Mouse (Mus musculus) forebrain, embryonic 11.5 days (tissue): ENCODE results near the gene St3gal4. TPM values are rescaled to one million over a fixed set of nuclear protein-coding genes. Genes with fewer than 3 reads are reported as not detected.

Source experiments
- ATAC-seq: fragments of 200-750 bp; cut with Nextera tagmentation; replicated peaks from 2 replicates; pipeline ENCODE4 v1.8.0; 2017; ENCODE audit warnings: moderate TSS enrichment; ENCODE audit not compliant: low FRiP score
- DNase-seq: peaks from one replicate; pipeline ENCODE4 v3.0.0-alpha.2; 2017; ENCODE audit warnings: low spot score
- H3K27ac ChIP-seq: fragments of 300-500 bp; sonication (generic); 2 replicates; pipeline ENCODE4 v1.5.1; 2014; ENCODE audit warnings: low read depth, low read length
- H3K27me3 ChIP-seq: fragments of 300-500 bp; sonication (generic); 2 replicates; pipeline ENCODE4 v1.6.1; 2014; ENCODE audit warnings: mild to moderate bottlenecking, low read length, mixed read lengths; ENCODE audit not compliant: control insufficient read depth, insufficient read depth
- H3K36me3 ChIP-seq: fragments of 300-500 bp; sonication (generic); 2 replicates; pipeline ENCODE4 v1.6.1; 2014; ENCODE audit warnings: mild to moderate bottlenecking, low read length, moderate library complexity, mixed read lengths; ENCODE audit not compliant: control insufficient read depth, insufficient read depth
- H3K4me1 ChIP-seq: fragments of 300-500 bp; sonication (generic); replicated peaks from 2 replicates; pipeline ENCODE4 v1.6.1; 2014; ENCODE audit warnings: low read length, mixed read lengths; ENCODE audit not compliant: control insufficient read depth, insufficient read depth
- H3K4me2 ChIP-seq: fragments of 300-500 bp; sonication (generic); 2 replicates; pipeline ENCODE4 v1.6.1; 2014; ENCODE audit warnings: low read depth, mild to moderate bottlenecking, low read length, moderate library complexity, mixed read lengths; ENCODE audit not compliant: severe bottlenecking
- H3K4me3 ChIP-seq: fragments of 300-500 bp; sonication (generic); 2 replicates; pipeline ENCODE4 v1.5.1; 2014; ENCODE audit warnings: low read depth, low read length
- H3K9ac ChIP-seq: fragments of 300-500 bp; sonication (generic); 2 replicates; pipeline ENCODE4 v1.6.1; 2014; ENCODE audit warnings: low read length
- H3K9me3 ChIP-seq: fragments of 300-500 bp; sonication (generic); 2 replicates; pipeline ENCODE4 v1.6.1; 2016; ENCODE audit warnings: low read length, mixed read lengths; ENCODE audit not compliant: control insufficient read depth
- WGBS: fragments of 180-500 bp; shearing (Covaris S2); extraction: QIAGEN DNeasy Blood & Tissue Kit; methylation state at CpG from one replicate; pipeline ENCODE4 v1.1.7; 2014; 5-methylcytosine and 5-hydroxymethylcytosine counted together
- polyA plus RNA-seq: library from polyadenylated mRNA; unstranded; fragments of >200 nt; fragmentation: Nextera tagmentation; extraction: Ambion mirVana; gene quantifications from 2 replicates; pipeline ENCODE4 v1.2.1, GENCODE M21; 2014

The St3gal4 gene
- polyA plus RNA-seq, 1 experiment from 2014 or later = 14.4 TPM

- Histone ChIP-seq H3K4me2 (no peak overlapping the region), H3K27ac (no peak overlapping the region), H3K4me1 (peaks cover 14% of the 10 kb centered on the region; the same call in 1 of the 2 replicates), H3K27me3 (no peaks in the 10 kb centered on the region), H3K9me3 (no peaks in the 10 kb centered on the region), H3K4me3 (no peak overlapping the region), H3K36me3 (no peaks in the 10 kb centered on the region; the same call in 1 of the 2 replicates), H3K9ac (no peak overlapping the region)
- WGBS = 33% methylated on average over 7 of the region's 7 CpGs
- DNase-seq (no peak), ATAC-seq (peak; percentile 15; the same call in 1 of the 2 replicates)
These were observed 75.4 kb downstream of the St3gal4 start for GRCm38 (mm10) chr9:35043619-35044018.

- no peak overlapping the region for H3K4me2 ChIP-seq
- 66% methylated on average over 5 of the region's 5 CpGs for WGBS
- no peak overlapping the region for H3K4me3 ChIP-seq
- H3K27ac ChIP-seq = no peak overlapping the region
- no peaks in the 10 kb centered on the region for H3K27me3 ChIP-seq
- H3K36me3 ChIP-seq = no peaks in the 10 kb centered on the region
- no peak overlapping the region for H3K9ac ChIP-seq
- no peaks in the 10 kb centered on the region for H3K9me3 ChIP-seq
- peaks cover 14% of the 10 kb centered on the region; the same call in 1 of the 2 replicates for H3K4me1 ChIP-seq
- DNase-seq = peak; percentile 24
- no peak for ATAC-seq
These were observed 77.6 kb downstream of the St3gal4 start for GRCm38 (mm10) chr9:35041493-35041892.

GRCm38 (mm10) chr9:35039846-35040245, 79.2 kb downstream of the St3gal4 start:
- no peak overlapping the region for H3K9ac ChIP-seq
- no peaks in the 10 kb centered on the region for H3K27me3 ChIP-seq
- DNase-seq (no peak), ATAC-seq (no peak)
- H3K4me2 ChIP-seq = no peak overlapping the region
- no peak overlapping the region for H3K27ac ChIP-seq
- H3K4me3 ChIP-seq = no peak overlapping the region
- no peaks in the 10 kb centered on the region for H3K36me3 ChIP-seq
- peaks cover 12% of the 10 kb centered on the region; the same call in 1 of the 2 replicates for H3K4me1 ChIP-seq
- H3K9me3 ChIP-seq = no peaks in the 10 kb centered on the region
- WGBS = 75% methylated on average over 5 of the region's 5 CpGs

GRCm38 (mm10) chr9:35038922-35039586, 80.0 kb downstream of the St3gal4 start:
- H3K27ac ChIP-seq = no peak overlapping the region
- H3K4me2 ChIP-seq = no peak overlapping the region
- no peaks in the 10 kb centered on the region for H3K9me3 ChIP-seq
- H3K4me1 ChIP-seq = peaks cover 5% of the 10 kb centered on the region; the same call in 1 of the 2 replicates
- no peak overlapping the region for H3K9ac ChIP-seq
- no peak for ATAC-seq
- 76% methylated on average over 7 of the region's 7 CpGs for WGBS
- no peaks in the 10 kb centered on the region for H3K27me3 ChIP-seq
- H3K4me3 ChIP-seq = no peak overlapping the region
- DNase-seq = no peak
- H3K36me3 ChIP-seq = no peaks in the 10 kb centered on the region

GRCm38 (mm10) chr9:35035074-35035473, 84.0 kb downstream of the St3gal4 start:
- no peaks in the 10 kb centered on the region for H3K9me3 ChIP-seq
- WGBS = 65% methylated on average over 14 of the region's 14 CpGs
- H3K27ac ChIP-seq = no peak overlapping the region
- ATAC-seq (no peak), DNase-seq (no peak)
- no peak overlapping the region for H3K4me2 ChIP-seq
- no peak overlapping the region for H3K4me3 ChIP-seq
- H3K27me3 ChIP-seq = no peaks in the 10 kb centered on the region
- H3K4me1 ChIP-seq = 0 out of 2 replicates have a peak, but pooled peaks cover 2% of the 10 kb centered on the region
- no peaks in the 10 kb centered on the region for H3K36me3 ChIP-seq
- H3K9ac ChIP-seq = no peak overlapping the region

GRCm38 (mm10) chr9:35032457-35032856, 86.6 kb downstream of the St3gal4 start:
- 54% methylated on average over 6 of the region's 6 CpGs for WGBS
- H3K9ac ChIP-seq = no peak overlapping the region
- H3K4me3 ChIP-seq = no peak overlapping the region
- no peak overlapping the region for H3K27ac ChIP-seq
- no peaks in the 10 kb centered on the region for H3K9me3 ChIP-seq
- no peaks in the 10 kb centered on the region for H3K27me3 ChIP-seq
- H3K36me3 ChIP-seq = no peaks in the 10 kb centered on the region
- H3K4me2 ChIP-seq = no peak overlapping the region
- ATAC-seq (no peak), DNase-seq (no peak)
- 0 out of 2 replicates have a peak, but pooled peaks cover 2% of the 10 kb centered on the region for H3K4me1 ChIP-seq

- no peak for DNase-seq
- H3K9ac ChIP-seq = no peak overlapping the region
- H3K36me3 ChIP-seq = no peaks in the 10 kb centered on the region
- ATAC-seq = no peak
- no peaks in the 10 kb centered on the region for H3K27me3 ChIP-seq
- 83% methylated on average over 5 of the region's 5 CpGs for WGBS
- H3K4me2 ChIP-seq = no peak overlapping the region
- 0 out of 2 replicates have a peak, but pooled peaks cover 2% of the 10 kb centered on the region for H3K4me1 ChIP-seq
- H3K27ac ChIP-seq = no peak overlapping the region
- no peaks in the 10 kb centered on the region for H3K9me3 ChIP-seq
- no peak overlapping the region for H3K4me3 ChIP-seq
These were observed 88.2 kb downstream of the St3gal4 start for GRCm38 (mm10) chr9:35030823-35031222.

- Histone ChIP-seq H3K4me3 (no peak overlapping the region), H3K36me3 (no peaks in the 10 kb centered on the region), H3K9me3 (no peaks in the 10 kb centered on the region), H3K4me2 (no peak overlapping the region), H3K27me3 (no peaks in the 10 kb centered on the region), H3K27ac (no peak overlapping the region), H3K9ac (no peak overlapping the region), H3K4me1 (peaks cover 9% of the 10 kb centered on the region; the same call in 1 of the 2 replicates)
- WGBS = 85% methylated on average over 6 of the region's 6 CpGs
- DNase-seq (no peak), ATAC-seq (no peak)
These were observed 91.6 kb downstream of the St3gal4 start for GRCm38 (mm10) chr9:35027382-35027997.
